In genomic region chr4:43398829-43399331, GRCm38 (mm10) we compare ENCODE assay signal across 7 mouse cellular contexts. TPM values are rescaled to one million over a fixed set of nuclear protein-coding genes. Genes with fewer than 3 reads are reported as not detected.
A peak's percentile ranks its signal among the peaks of the same experiment; 100 is the strongest.
DNase-seq lines count a peak whose midpoint lies in the region; ATAC-seq and TF ChIP-seq lines count a peak whose summit lies in the region.

No protein-coding gene starts in this region.

- H3K9ac ChIP-seq in ES-Bruce4 (ENCODE audit: low read depth, poor library complexity, severe bottlenecking): no peak overlapping the region
- H3K9ac ChIP-seq in forebrain, embryonic 12.5 days: no peak overlapping the region
- H3K9ac ChIP-seq in limb, embryonic 15.5 days: no peak overlapping the region

- TF ChIP-seq POLR2A in ES-Bruce4 (IDR thresholded peaks at IDR 0.05; ENCODE audit: insufficient read depth, low read length): no peak

- TF ChIP-seq CTCF in ES-Bruce4 (IDR thresholded peaks at IDR 0.05; ENCODE audit: low read depth, low read length): no peak

- DNase-seq in 3T3-L1 (ENCODE audit: low read depth, low spot score): peak; percentile 62
- DNase-seq in heart, postnatal 4 days: peak; percentile 86
- DNase-seq in right cerebral cortex, postnatal 4 days: peak; percentile 55

- H3K27ac ChIP-seq in ES-Bruce4 (ENCODE audit: insufficient read depth, low read length): peak overlapping the region; percentile 53
- 0 out of 2 replicates have a peak overlapping the region, but pooled peaks have one; percentile 15 for H3K27ac ChIP-seq in forebrain, embryonic 12.5 days
- peak overlapping the region; percentile 65 for H3K27ac ChIP-seq in limb, embryonic 15.5 days

- H3K27me3 ChIP-seq in ES-Bruce4 (ENCODE audit: control insufficient read depth, insufficient read depth, low read length, poor library complexity, severe bottlenecking): no peaks in the 10 kb centered on the region
- H3K27me3 ChIP-seq in forebrain, embryonic 12.5 days: no peaks in the 10 kb centered on the region
- no peaks in the 10 kb centered on the region for H3K27me3 ChIP-seq in limb, embryonic 15.5 days

- TF ChIP-seq EP300 in ES-Bruce4 (IDR thresholded peaks at IDR 0.05; ENCODE audit: insufficient read depth, low read depth, low read length): peak; percentile 62; the same call in 1 of the 2 replicates

- ATAC-seq in forebrain, embryonic 12.5 days (ENCODE audit: low FRiP score): no peak
- peak; percentile 55; the same call in 1 of the 2 replicates for ATAC-seq in limb, embryonic 15.5 days (ENCODE audit: insufficient number of reproducible peaks, low FRiP score, low TSS enrichment, low read depth)
- ATAC-seq in megakaryocyte, adult 5-6 weeks (ENCODE audit: poor library complexity, severe bottlenecking): no peak

- no peaks in the 10 kb centered on the region for H3K36me3 ChIP-seq in ES-Bruce4 (ENCODE audit: control insufficient read depth, insufficient read depth, low read length, poor library complexity, severe bottlenecking)
- H3K36me3 ChIP-seq in forebrain, embryonic 12.5 days (replicated peaks): no peaks in the 10 kb centered on the region
- H3K36me3 ChIP-seq in limb, embryonic 15.5 days: no peaks in the 10 kb centered on the region

- H3K4me3 ChIP-seq in ES-Bruce4 (ENCODE audit: low read depth, low read length): peak overlapping the region; percentile 10; the same call in 1 of the 2 replicates
- H3K4me3 ChIP-seq in forebrain, embryonic 12.5 days (replicated peaks): no peak overlapping the region
- H3K4me3 ChIP-seq in limb, embryonic 15.5 days: no peak overlapping the region

- H3K4me1 ChIP-seq in ES-Bruce4 (ENCODE audit: control insufficient read depth, insufficient read depth, low read length): peaks cover 7% of the 10 kb centered on the region
- H3K4me1 ChIP-seq in forebrain, embryonic 12.5 days: peaks cover 20% of the 10 kb centered on the region
- H3K4me1 ChIP-seq in limb, embryonic 15.5 days: peaks cover 67% of the 10 kb centered on the region

- no peak overlapping the region for H3K4me2 ChIP-seq in forebrain, embryonic 12.5 days
- peak overlapping the region; percentile 17 for H3K4me2 ChIP-seq in limb, embryonic 15.5 days

- 68% methylated on average over 17 of the region's 17 CpGs for WGBS in forebrain, embryonic 12.5 days
- 27% methylated on average over 17 of the region's 17 CpGs for WGBS in limb, embryonic 15.5 days

- no peaks in the 10 kb centered on the region for H3K9me3 ChIP-seq in ES-Bruce4 (replicated peaks; ENCODE audit: control insufficient read depth, insufficient read depth, low read length, poor library complexity, severe bottlenecking)
- no peaks in the 10 kb centered on the region for H3K9me3 ChIP-seq in forebrain, embryonic 12.5 days
- H3K9me3 ChIP-seq in limb, embryonic 15.5 days: no peaks in the 10 kb centered on the region

RNA-seq across cellular contexts. Expression of gene Rusc2, which starts 17.1 kb away (rescaled TPM):
- 24.9 and 27.0 TPM in 2 replicates for polyA plus RNA-seq in ES-Bruce4 (2011; ENCODE audit: insufficient read depth, insufficient read length, low read depth, missing spikeins)
- polyA plus RNA-seq in forebrain, embryonic 12.5 days (2016; fragmentation: Nextera tagmentation; extraction: Ambion mirVana): 37.6 and 44.9 TPM in 2 replicates
- 10 to 100 TPM; 39.5 to 41.2 TPM for total RNA-seq in heart, postnatal 4 days (2021)
- polyA plus RNA-seq in limb, embryonic 15.5 days (2015; fragmentation: Nextera tagmentation; extraction: Ambion mirVana): 13.9 and 18.0 TPM in 2 replicates
- total RNA-seq in megakaryocyte, adult 5-6 weeks (2015): 2.1 and 3.0 TPM in 2 replicates
- 0.77 and 2.3 TPM in 2 replicates for total RNA-seq in megakaryocyte, adult 5-6 weeks (2017)

RNA-seq across cellular contexts. Expression of gene Fam166b, which starts 30.1 kb away (rescaled TPM):
- polyA plus RNA-seq in ES-Bruce4 (2011; ENCODE audit: insufficient read depth, insufficient read length, low read depth, missing spikeins): 2.1 and 2.4 TPM in 2 replicates
- polyA plus RNA-seq in forebrain, embryonic 12.5 days (2016; fragmentation: Nextera tagmentation; extraction: Ambion mirVana): 0.23 TPM in 1 of 2 replicates, not detected in the other
- total RNA-seq in heart, postnatal 4 days (2021): not detected
- polyA plus RNA-seq in limb, embryonic 15.5 days (2015; fragmentation: Nextera tagmentation; extraction: Ambion mirVana): 0.15 and 0.17 TPM in 2 replicates
- not detected in 2 replicates for total RNA-seq in megakaryocyte, adult 5-6 weeks (2015)
- total RNA-seq in megakaryocyte, adult 5-6 weeks (2017): not detected in 2 replicates

RNA-seq across cellular contexts. Expression of gene Tesk1, which starts 42.9 kb away (rescaled TPM):
- 12.6 and 14.9 TPM in 2 replicates for polyA plus RNA-seq in ES-Bruce4 (2011; ENCODE audit: insufficient read depth, insufficient read length, low read depth, missing spikeins)
- polyA plus RNA-seq in forebrain, embryonic 12.5 days (2016; fragmentation: Nextera tagmentation; extraction: Ambion mirVana): 10.5 and 12.6 TPM in 2 replicates
- 10 to 100 TPM; 41.2 to 45.4 TPM for total RNA-seq in heart, postnatal 4 days (2021)
- 4.8 and 7.7 TPM in 2 replicates for polyA plus RNA-seq in limb, embryonic 15.5 days (2015; fragmentation: Nextera tagmentation; extraction: Ambion mirVana)
- total RNA-seq in megakaryocyte, adult 5-6 weeks (2015): 5.7 and 6.3 TPM in 2 replicates
- 7.6 and 9.3 TPM in 2 replicates for total RNA-seq in megakaryocyte, adult 5-6 weeks (2017)

RNA-seq across cellular contexts. Expression of gene Cd72, which starts 55.5 kb away (rescaled TPM):
- polyA plus RNA-seq in ES-Bruce4 (2011; ENCODE audit: insufficient read depth, insufficient read length, low read depth, missing spikeins): not detected in 2 replicates
- 2.9 and 3.8 TPM in 2 replicates for polyA plus RNA-seq in forebrain, embryonic 12.5 days (2016; fragmentation: Nextera tagmentation; extraction: Ambion mirVana)
- total RNA-seq in heart, postnatal 4 days (2021): under 1 TPM; 0.56 to 0.69 TPM
- polyA plus RNA-seq in limb, embryonic 15.5 days (2015; fragmentation: Nextera tagmentation; extraction: Ambion mirVana): 4.1 and 4.2 TPM in 2 replicates
- 0.57 and 2.5 TPM in 2 replicates for total RNA-seq in megakaryocyte, adult 5-6 weeks (2015)
- total RNA-seq in megakaryocyte, adult 5-6 weeks (2017): 3.0 and 3.5 TPM in 2 replicates

Comparison
In these comparisons a context has a peak if more than half of its experiments do, and no peak if none do; other contexts are left out.
1. H3K27ac ChIP-seq: peak in every context shown above with its lines; median percentile 65 in limb, embryonic 15.5 days; 53 in ES-Bruce4; 15 in forebrain, embryonic 12.5 days.